ENCODE assay signal across 26 mouse cellular contexts in genomic region chr4:135879021-135879420, GRCm38 (mm10). TPM values are rescaled to one million over a fixed set of nuclear protein-coding genes. Genes with fewer than 3 reads are reported as not detected.
DNase-seq lines count a peak whose midpoint lies in the region; ATAC-seq and TF ChIP-seq lines count a peak whose summit lies in the region.
"Had no signal": no experiment of that assay in that cellular context is flagged by ENCODE, and none has a peak within 500 bp of the region (broad histone marks: within the 10 kb centered on the region; RNA-seq: fewer than 3 reads in every experiment).

No protein-coding gene starts in this region.

- TF ChIP-seq CTCF in lung, postnatal 0 days (IDR thresholded peaks at IDR 0.05), result no peak

- ATAC-seq in lung, postnatal 0 days, result peak; percentile 14; the same call in 1 of the 2 replicates
- ATAC-seq: CD4-positive, CD25-positive, alpha-beta regulatory T cell, adult 4 months; forebrain, embryonic 15.5 days; hindbrain, embryonic 16.5 days; intestine, embryonic 15.5 days had no signal

- H3K27ac ChIP-seq in lung, postnatal 0 days (ENCODE audit: low read length), result no peak overlapping the region
- H3K27ac ChIP-seq: embryonic facial prominence, embryonic 12.5 days; forebrain, embryonic 12.5 days; forebrain, embryonic 15.5 days; heart, embryonic 13.5 days; hindbrain, embryonic 10.5 days; hindbrain, embryonic 13.5 days; intestine, embryonic 15.5 days had no signal

- peaks cover 26% of the 10 kb centered on the region for H3K4me1 ChIP-seq in lung, postnatal 0 days (ENCODE audit: insufficient read depth, low read depth, low read length)

- H3K9me3 ChIP-seq in lung, postnatal 0 days (ENCODE audit: low read length), result no peaks in the 10 kb centered on the region
- H3K9me3 ChIP-seq: embryonic facial prominence, embryonic 12.5 days; forebrain, embryonic 12.5 days; forebrain, embryonic 15.5 days; heart, embryonic 13.5 days; hindbrain, embryonic 10.5 days; hindbrain, embryonic 13.5 days; intestine, embryonic 15.5 days had no signal

- DNase-seq in gastrocnemius, postnatal 25 days, result peak; percentile 1
- DNase-seq in gastrocnemius, adult 18-20 months (ENCODE audit: low spot score), result no peak
- peak; percentile 67 for DNase-seq in lung, postnatal 0 days (ENCODE audit: low spot score)
- no peak for DNase-seq in lung, postnatal 25 days (ENCODE audit: low spot score)
- peak; percentile 0 for DNase-seq in urinary bladder, postnatal 14 days (ENCODE audit: low spot score)
- DNase-seq in urinary bladder, adult 2 months (ENCODE audit: low spot score), result no peak
- DNase-seq: adrenal gland, adult 2 months; adrenal gland, postnatal 14 days; cerebellum, adult 11 months; cerebellum, adult 2 months; cerebellum, adult 9-11 months; cerebellum, postnatal 25 days; gastrocnemius, postnatal 10 days; heart, adult 18-20 months; heart, postnatal 14 days had no signal

- no peak overlapping the region for H3K4me3 ChIP-seq in lung, postnatal 0 days (ENCODE audit: low read depth, low read length)
- H3K4me3 ChIP-seq: embryonic facial prominence, embryonic 12.5 days; erythroblast, embryonic 14.5 days; forebrain, embryonic 12.5 days; forebrain, embryonic 15.5 days; heart, embryonic 13.5 days; hindbrain, embryonic 10.5 days; hindbrain, embryonic 13.5 days; intestine, embryonic 15.5 days had no signal

- H3K36me3 ChIP-seq in lung, postnatal 0 days (ENCODE audit: insufficient read depth, low read length), result no peaks in the 10 kb centered on the region
- H3K36me3 ChIP-seq: embryonic facial prominence, embryonic 12.5 days; forebrain, embryonic 12.5 days; forebrain, embryonic 15.5 days; heart, embryonic 13.5 days; hindbrain, embryonic 10.5 days; hindbrain, embryonic 13.5 days; intestine, embryonic 15.5 days had no signal

- H3K4me2 ChIP-seq in lung, postnatal 0 days (replicated peaks; ENCODE audit: low read depth, low read length), result no peak overlapping the region
- H3K4me2 ChIP-seq: embryonic facial prominence, embryonic 12.5 days; forebrain, embryonic 12.5 days; forebrain, embryonic 15.5 days; heart, embryonic 13.5 days; hindbrain, embryonic 13.5 days; intestine, embryonic 15.5 days had no signal

- 50% methylated on average over 6 of the region's 6 CpGs for WGBS in lung, postnatal 0 days

- no peaks in the 10 kb centered on the region for H3K27me3 ChIP-seq in lung, postnatal 0 days (replicated peaks; ENCODE audit: insufficient read depth, low read length)
- H3K27me3 ChIP-seq: embryonic facial prominence, embryonic 12.5 days; forebrain, embryonic 12.5 days; forebrain, embryonic 15.5 days; heart, embryonic 13.5 days; hindbrain, embryonic 13.5 days; intestine, embryonic 15.5 days had no signal

- no peak overlapping the region for H3K9ac ChIP-seq in lung, postnatal 0 days (replicated peaks; ENCODE audit: low read depth)
- H3K9ac ChIP-seq: embryonic facial prominence, embryonic 12.5 days; forebrain, embryonic 12.5 days; forebrain, embryonic 15.5 days; heart, embryonic 13.5 days; hindbrain, embryonic 13.5 days; intestine, embryonic 15.5 days had no signal

- no peak for TF ChIP-seq EP300 in lung, postnatal 0 days (IDR thresholded peaks at IDR 0.05)

RNA-seq across cellular contexts. Expression of gene Pnrc2, which starts 5.4 kb away (rescaled TPM):
- 10 to 100 TPM; 25.7 to 36.4 TPM for total RNA-seq in gastrocnemius, postnatal 25 days (2021)
- total RNA-seq in gastrocnemius, adult 18-20 months (2021), result 10 to 100 TPM; 39.8 to 42.2 TPM
- polyA plus RNA-seq in lung, postnatal 0 days (2015; fragmentation: Nextera tagmentation; extraction: Ambion mirVana), result 139 and 145 TPM in 2 replicates
- 100 and 122 TPM in 2 replicates for polyA plus RNA-seq in urinary bladder, adult 2 months (2012; rRNA removed)

RNA-seq across cellular contexts. Expression of gene Cnr2, which starts 16.2 kb away (rescaled TPM):
- under 1 TPM; 0.08 to 0.10 TPM for total RNA-seq in gastrocnemius, postnatal 25 days (2021)
- total RNA-seq in gastrocnemius, adult 18-20 months (2021), result under 1 TPM in 1 of 2 experiments, not detected in 1; 0.12 TPM
- polyA plus RNA-seq in lung, postnatal 0 days (2015; fragmentation: Nextera tagmentation; extraction: Ambion mirVana), result 1.9 and 2.2 TPM in 2 replicates
- polyA plus RNA-seq in urinary bladder, adult 2 months (2012; rRNA removed), result 0.43 and 0.56 TPM in 2 replicates
- polyA plus RNA-seq: C2C12; erythroblast, embryonic 14.5 days had no signal

RNA-seq across cellular contexts. Expression of gene Srsf10, which starts 23.5 kb away (rescaled TPM):
- total RNA-seq in gastrocnemius, postnatal 25 days (2021), result 10 to 100 TPM; 22.6 to 25.2 TPM
- 10 to 100 TPM; 25.6 to 27.0 TPM for total RNA-seq in gastrocnemius, adult 18-20 months (2021)
- polyA plus RNA-seq in lung, postnatal 0 days (2015; fragmentation: Nextera tagmentation; extraction: Ambion mirVana), result 153 and 160 TPM in 2 replicates
- 50.8 and 61.7 TPM in 2 replicates for polyA plus RNA-seq in urinary bladder, adult 2 months (2012; rRNA removed)

RNA-seq across cellular contexts. Expression of gene Fuca1, which starts 41.5 kb away (rescaled TPM):
- 10 to 100 TPM; 18.9 to 21.7 TPM for total RNA-seq in gastrocnemius, postnatal 25 days (2021)
- total RNA-seq in gastrocnemius, adult 18-20 months (2021), result 10 to 100 TPM; 22.5 to 23.3 TPM
- polyA plus RNA-seq in lung, postnatal 0 days (2015; fragmentation: Nextera tagmentation; extraction: Ambion mirVana), result 107 and 131 TPM in 2 replicates
- 75.9 and 84.2 TPM in 2 replicates for polyA plus RNA-seq in urinary bladder, adult 2 months (2012; rRNA removed)

Comparison
In these comparisons a context has a peak if more than half of its experiments do, and no peak if none do; other contexts are left out.
1. DNase-seq: peak in gastrocnemius, postnatal 25 days (single experiment), lung, postnatal 0 days (single experiment) and urinary bladder, postnatal 14 days (single experiment); none in gastrocnemius, adult 18-20 months (single experiment), lung, postnatal 25 days (single experiment) and urinary bladder, adult 2 months (single experiment).